ENCODE assay signal across 8 mouse cellular contexts in genomic region chr15:99701999-99702900, GRCm38 (mm10). TPM values are rescaled to one million over a fixed set of nuclear protein-coding genes. Genes with fewer than 3 reads are reported as not detected.
A peak's percentile ranks its signal among the peaks of the same experiment; 100 is the strongest.
DNase-seq lines count a peak whose midpoint lies in the region; ATAC-seq and TF ChIP-seq lines count a peak whose summit lies in the region.

Gene Smarcd1 (plus strand): TSS chr15:99702129.

- H3K4me2 ChIP-seq in CH12.LX (ENCODE audit: insufficient read depth, low read depth, poor library complexity, severe bottlenecking): peak within 1 kb of the TSS; percentile 80
- peak within 1 kb of the TSS; percentile 88 for H3K4me2 ChIP-seq in forebrain, embryonic 12.5 days
- peak within 1 kb of the TSS; percentile 70 for H3K4me2 ChIP-seq in heart, postnatal 0 days (ENCODE audit: low read depth, low read length)
- H3K4me2 ChIP-seq in liver, embryonic 16.5 days (ENCODE audit: low read depth, low read length): peak within 1 kb of the TSS; percentile 67
- H3K4me2 ChIP-seq in neural tube, embryonic 13.5 days: peak within 1 kb of the TSS; percentile 99

- under 1% methylated on average over 71 of the region's 71 CpGs for WGBS in forebrain, embryonic 12.5 days
- under 1% methylated on average over 62 of the region's 71 CpGs for WGBS in heart, postnatal 0 days
- under 1% methylated on average over 58 of the region's 71 CpGs for WGBS in liver, embryonic 16.5 days (ENCODE audit: insufficient replicate concordance)
- WGBS in neural tube, embryonic 13.5 days: 2% methylated on average over 71 of the region's 71 CpGs

- TF ChIP-seq EP300 in CH12.LX (IDR thresholded peaks at IDR 0.05; ENCODE audit: low read length): no peak
- TF ChIP-seq EP300 in heart, postnatal 0 days (IDR thresholded peaks at IDR 0.05; ENCODE audit: low read depth): peak; percentile 57; the same call in 1 of the 2 replicates

- TF ChIP-seq RAD21 in CH12.LX (IDR thresholded peaks at IDR 0.05; ENCODE audit: low read depth, low read length): no peak

- dilution Hi-C loops in CH12.LX (cut with MboI; ENCODE audit: extremely low pct_ligation_motif_present, extremely low pct_unique_long_range_greater_than_20kb, low sequenced_read_pairs): no loop called here

- H3K36me3 ChIP-seq in CH12.LX (replicated peaks in 1 of 2; ENCODE audit: control insufficient read depth in 1 of 2, insufficient read depth in 1 of 2, low read length in 1 of 2): peaks cover 19 to 36% of the 10 kb centered on the region in 2 experiments
- H3K36me3 ChIP-seq in forebrain, embryonic 12.5 days (replicated peaks): peaks cover 33% of the 10 kb centered on the region
- peaks cover 10% of the 10 kb centered on the region for H3K36me3 ChIP-seq in heart, postnatal 0 days (replicated peaks; ENCODE audit: control insufficient read depth, insufficient read depth, low read length)
- peaks cover under 1% of the 10 kb centered on the region; the same call in 1 of the 2 replicates for H3K36me3 ChIP-seq in liver, embryonic 16.5 days (ENCODE audit: control insufficient read depth, insufficient read depth)
- peaks cover 66% of the 10 kb centered on the region for H3K36me3 ChIP-seq in neural tube, embryonic 13.5 days
- peaks cover 3% of the 10 kb centered on the region for H3K36me3 ChIP-seq in testis, adult 2 months (ENCODE audit: control insufficient read depth, insufficient read depth, low read length)

- TF ChIP-seq POLR2A in CH12.LX (IDR thresholded peaks at IDR 0.05; ENCODE audit: low read depth, low read length): peak; percentile 78
- TF ChIP-seq POLR2A in testis, adult 2 months (IDR thresholded peaks at IDR 0.05; ENCODE audit: control insufficient read depth, low read depth, low read length): peak; percentile 43

- peak; percentile 97 for ATAC-seq in forebrain, embryonic 12.5 days (ENCODE audit: low FRiP score)
- peak; percentile 87 for ATAC-seq in heart, postnatal 0 days (ENCODE audit: insufficient read depth, low read depth)
- peak; percentile 90 for ATAC-seq in liver, embryonic 16.5 days (ENCODE audit: low read depth)
- peak; percentile 94 for ATAC-seq in neural tube, embryonic 13.5 days (ENCODE audit: low read depth)

- no peaks in the 10 kb centered on the region for H3K9me3 ChIP-seq in CH12.LX (replicated peaks; ENCODE audit: low read length)
- H3K9me3 ChIP-seq in forebrain, embryonic 12.5 days: no peaks in the 10 kb centered on the region
- no peaks in the 10 kb centered on the region for H3K9me3 ChIP-seq in heart, postnatal 0 days (replicated peaks; ENCODE audit: control insufficient read depth, low read length)
- H3K9me3 ChIP-seq in liver, embryonic 16.5 days (replicated peaks; ENCODE audit: control insufficient read depth, low read length): no peaks in the 10 kb centered on the region
- no peaks in the 10 kb centered on the region for H3K9me3 ChIP-seq in neural tube, embryonic 13.5 days

- no peaks in the 10 kb centered on the region; the same call in 1 of the 2 replicates for H3K79me2 ChIP-seq in CH12.LX (replicated peaks; ENCODE audit: control insufficient read depth, extremely low read depth, insufficient read depth, poor library complexity, severe bottlenecking)

- H3K9ac ChIP-seq in CH12.LX (ENCODE audit: insufficient read depth, low read depth): peak within 1 kb of the TSS; percentile 65
- peak within 1 kb of the TSS; percentile 90 for H3K9ac ChIP-seq in forebrain, embryonic 12.5 days
- H3K9ac ChIP-seq in heart, postnatal 0 days (replicated peaks; ENCODE audit: low read depth, low read length): peak within 1 kb of the TSS; percentile 97
- peak within 1 kb of the TSS; percentile 93 for H3K9ac ChIP-seq in liver, embryonic 16.5 days (ENCODE audit: low read depth, low read length)
- H3K9ac ChIP-seq in neural tube, embryonic 13.5 days: peak within 1 kb of the TSS; percentile 97

- peak; percentile 75 to 88; a peak in 3 of 4 replicates for TF ChIP-seq CTCF in CH12.LX (conservative IDR thresholded peaks at IDR 0.05 in 1 of 2, IDR thresholded peaks at IDR 0.05 in 1 of 2; ENCODE audit: low read depth in 2 of 2, low read length in 2 of 2)
- peak; percentile 83 for TF ChIP-seq CTCF in heart, postnatal 0 days (IDR thresholded peaks at IDR 0.05; ENCODE audit: low read depth)
- peak; percentile 92; the same call in 1 of the 2 replicates for TF ChIP-seq CTCF in testis, adult 2 months (IDR thresholded peaks at IDR 0.05; ENCODE audit: control insufficient read depth, insufficient read depth, insufficient replicate concordance, low read depth, low read length)

- no peak within 1 kb of the TSS; the same call in 1 of the 2 replicates for H3K27ac ChIP-seq in CH12.LX (ENCODE audit: insufficient read depth, low read depth)
- peak within 1 kb of the TSS; percentile 95 for H3K27ac ChIP-seq in forebrain, embryonic 12.5 days
- peak within 1 kb of the TSS; percentile 99 for H3K27ac ChIP-seq in heart, postnatal 0 days (ENCODE audit: low read depth)
- peak within 1 kb of the TSS; percentile 94 for H3K27ac ChIP-seq in liver, embryonic 16.5 days (ENCODE audit: low read length)
- H3K27ac ChIP-seq in neural tube, embryonic 13.5 days (replicated peaks): peak within 1 kb of the TSS; percentile 99
- H3K27ac ChIP-seq in testis, adult 2 months (ENCODE audit: control insufficient read depth, insufficient read depth, low read depth, low read length): peak within 1 kb of the TSS; percentile 72

- in situ Hi-C loops in CH12.LX (cut with MboI; ENCODE audit: low pct_ligation_motif_present, low pct_unique_long_range_greater_than_20kb, low sequenced_read_pairs): no loop called here

- DNase-seq in CH12.LX (ENCODE audit: extremely low read depth): peak; percentile 97
- DNase-seq in c-Kit-positive CD71-positive TER-119-negative erythroid progenitor cells, embryonic 14.5 days (ENCODE audit: low read depth): peak; percentile 81
- DNase-seq in heart, postnatal 0 days (ENCODE audit: low spot score): peak; percentile 94
- DNase-seq in kidney, postnatal 4 days: peak; percentile 97 to 98

- H3K4me3 ChIP-seq in CH12.LX (replicated peaks in 1 of 3; ENCODE audit: low read depth in 2 of 3, low read length in 2 of 3, poor library complexity in 1 of 3): peak within 1 kb of the TSS; percentile 59 to 64 (median 63)
- H3K4me3 ChIP-seq in forebrain, embryonic 12.5 days (replicated peaks): peak within 1 kb of the TSS; percentile 86
- H3K4me3 ChIP-seq in heart, postnatal 0 days (ENCODE audit: low read depth, low read length): peak within 1 kb of the TSS; percentile 96
- peak within 1 kb of the TSS; percentile 92 for H3K4me3 ChIP-seq in liver, embryonic 16.5 days (ENCODE audit: low read depth, low read length)
- H3K4me3 ChIP-seq in neural tube, embryonic 13.5 days: peak within 1 kb of the TSS; percentile 78
- peak within 1 kb of the TSS; percentile 88 for H3K4me3 ChIP-seq in testis, adult 2 months (ENCODE audit: control insufficient read depth, low read depth, low read length)

- peaks cover 7% of the 10 kb centered on the region for H3K27me3 ChIP-seq in CH12.LX (replicated peaks)
- peaks cover 14% of the 10 kb centered on the region; the same call in 1 of the 2 replicates for H3K27me3 ChIP-seq in forebrain, embryonic 12.5 days
- H3K27me3 ChIP-seq in heart, postnatal 0 days (ENCODE audit: control insufficient read depth, insufficient read depth, low read length): no peaks in the 10 kb centered on the region
- no peaks in the 10 kb centered on the region for H3K27me3 ChIP-seq in liver, embryonic 16.5 days (ENCODE audit: control insufficient read depth, insufficient read depth, low read depth, low read length)
- no peaks in the 10 kb centered on the region for H3K27me3 ChIP-seq in neural tube, embryonic 13.5 days
- no peaks in the 10 kb centered on the region for H3K27me3 ChIP-seq in testis, adult 2 months (ENCODE audit: control insufficient read depth, insufficient read depth, low read length)

- peaks cover 15 to 27% of the 10 kb centered on the region in 2 experiments for H3K4me1 ChIP-seq in CH12.LX (ENCODE audit: control insufficient read depth in 1 of 2, insufficient read depth in 2 of 2)
- H3K4me1 ChIP-seq in forebrain, embryonic 12.5 days: peaks cover 30% of the 10 kb centered on the region
- H3K4me1 ChIP-seq in heart, postnatal 0 days (ENCODE audit: control insufficient read depth, insufficient read depth): peaks cover 31% of the 10 kb centered on the region
- H3K4me1 ChIP-seq in liver, embryonic 16.5 days (ENCODE audit: control insufficient read depth, low read depth, low read length): peaks cover 31% of the 10 kb centered on the region
- H3K4me1 ChIP-seq in neural tube, embryonic 13.5 days (replicated peaks): peaks cover 40% of the 10 kb centered on the region
- peaks cover 14% of the 10 kb centered on the region for H3K4me1 ChIP-seq in testis, adult 2 months (ENCODE audit: control insufficient read depth, insufficient read depth, low read length)

TF ChIP-seq in CH12.LX, 34 proteins besides CTCF, POLR2A, EP300 and RAD21 (continues in another document):
- peak; percentile 64; the same call in 1 of the 2 replicates for TF ChIP-seq NELFE (IDR thresholded peaks at IDR 0.05; ENCODE audit: low read depth, low read length)
- peak; percentile 82 for TF ChIP-seq GABPA (IDR thresholded peaks at IDR 0.05; ENCODE audit: insufficient replicate concordance, low read depth, low read length)
- peak; percentile 44; the same call in 1 of the 2 replicates for TF ChIP-seq MAX (IDR thresholded peaks at IDR 0.05; ENCODE audit: low read length)
- TF ChIP-seq MXI1 (IDR thresholded peaks at IDR 0.05; ENCODE audit: low read depth, low read length): no peak
- peak; percentile 63; the same call in 1 of the 2 replicates for TF ChIP-seq ELF1 (IDR thresholded peaks at IDR 0.05; ENCODE audit: low read depth, low read length)
- TF ChIP-seq MYC (IDR thresholded peaks at IDR 0.05; ENCODE audit: low read depth, low read length): peak; percentile 61; the same call in 1 of the 2 replicates
- TF ChIP-seq ZMIZ1 (IDR thresholded peaks at IDR 0.05; ENCODE audit: low read depth, low read length): no peak
- TF ChIP-seq MAZ (IDR thresholded peaks at IDR 0.05; ENCODE audit: low read depth, low read length): peak; percentile 55; the same call in 1 of the 2 replicates
- no peak for TF ChIP-seq USF1 (IDR thresholded peaks at IDR 0.05; ENCODE audit: low read depth, low read length)
- no peak; the same call in 1 of the 2 replicates for TF ChIP-seq SIN3A (IDR thresholded peaks at IDR 0.05; ENCODE audit: low read length)
- TF ChIP-seq MEF2A (IDR thresholded peaks at IDR 0.05; ENCODE audit: borderline replicate concordance, low read depth, low read length): no peak

RNA-seq across cellular contexts. Expression of gene Smarcd1, which starts in this region (rescaled TPM):
- 17.9 and 19.9 TPM in 2 replicates for total RNA-seq in CH12.LX (2012; rRNA removed)
- 10.5 and 12.5 TPM in 2 replicates for total RNA-seq in CH12.LX (2014; rRNA removed)
- polyA plus RNA-seq in CH12.LX (2012; ENCODE audit: insufficient read length, low read depth): 56.5 and 69.9 TPM in 2 replicates
- 135 and 138 TPM in 2 replicates for polyA plus RNA-seq in forebrain, embryonic 12.5 days (2016; fragmentation: Nextera tagmentation; extraction: Ambion mirVana)
- 28.4 and 35.7 TPM in 2 replicates for total RNA-seq in heart, postnatal 0 days (2014; rRNA removed; ENCODE audit: low replicate concordance)
- polyA plus RNA-seq in heart, postnatal 0 days (2015; fragmentation: Nextera tagmentation; extraction: Ambion mirVana): 16.8 and 20.0 TPM in 2 replicates
- 4.0 and 4.5 TPM in 2 replicates for polyA plus RNA-seq in liver, embryonic 16.5 days (2015; fragmentation: Nextera tagmentation; extraction: Ambion mirVana)
- polyA plus RNA-seq in neural tube, embryonic 13.5 days (2015; fragmentation: Nextera tagmentation; extraction: Ambion mirVana): 117 and 134 TPM in 2 replicates
- 26.3 and 30.9 TPM in 2 replicates for polyA plus RNA-seq in testis, adult 2 months (2012; rRNA removed)
